15 mouse cellular contexts compared by ENCODE assay signal in the genomic region with DNA sequence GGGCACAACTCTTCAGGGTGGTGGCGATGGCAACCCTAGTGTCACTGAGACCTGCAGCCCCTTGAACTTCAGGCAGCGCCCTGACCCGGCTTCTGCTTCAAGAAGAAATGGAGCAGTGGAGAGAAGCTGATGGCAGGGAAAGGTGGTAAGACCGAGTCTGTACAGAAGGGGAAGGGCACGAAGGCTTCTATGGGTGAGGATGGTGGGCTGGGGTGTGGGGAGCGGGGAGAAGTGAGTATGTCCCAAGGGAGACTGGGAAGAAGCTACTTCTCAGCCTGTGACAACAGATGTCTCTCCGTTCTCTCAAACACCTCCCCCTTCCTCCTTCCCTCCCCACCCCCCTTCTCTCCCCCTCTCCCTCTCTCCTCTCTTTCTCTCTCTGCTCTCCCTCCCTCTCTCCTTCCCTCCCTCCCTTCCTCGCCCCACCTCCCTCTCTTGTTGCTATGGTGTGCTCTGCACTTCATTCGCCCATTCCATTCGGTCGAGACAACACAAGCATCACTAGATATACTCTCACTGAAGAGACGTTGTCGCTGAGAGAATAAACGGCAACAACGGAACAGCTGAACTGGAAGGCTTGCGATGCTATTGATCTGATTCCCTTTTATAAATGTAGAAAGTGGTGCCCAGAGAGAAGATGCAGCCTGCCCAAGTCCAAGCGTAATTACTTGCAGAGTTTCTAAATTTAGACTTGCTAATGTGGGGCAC.
DNase-seq lines count a peak whose midpoint lies in the region; ATAC-seq and TF ChIP-seq lines count a peak whose summit lies in the region.
"Had no signal": no experiment of that assay in that cellular context is flagged by ENCODE, and none has a peak within 500 bp of the region (broad histone marks: within the 10 kb centered on the region; RNA-seq: fewer than 3 reads in every experiment).

No protein-coding gene starts in this region.

- no peak for TF ChIP-seq CTCF in heart, adult 2 months (IDR thresholded peaks at IDR 0.05)

- intact Hi-C loops in heart, adult 2 months (cut with DNase I), result no loop called here

- H3K4me2 ChIP-seq in heart, embryonic 16.5 days (ENCODE audit: low read depth, low read length), result peak overlapping the region; percentile 44
- peak overlapping the region; percentile 36 for H3K4me2 ChIP-seq in forebrain, embryonic 13.5 days
- H3K4me2 ChIP-seq in hindbrain, embryonic 12.5 days (replicated peaks), result 0 out of 2 replicates have a peak overlapping the region, but pooled peaks have one; percentile 5
- H3K4me2 ChIP-seq in midbrain, embryonic 15.5 days, result peak overlapping the region; percentile 10
- H3K4me2 ChIP-seq: embryonic facial prominence, embryonic 13.5 days; liver, embryonic 12.5 days had no signal

- H3K9me3 ChIP-seq in heart, embryonic 16.5 days (replicated peaks; ENCODE audit: control insufficient read depth, low read length), result no peaks in the 10 kb centered on the region
- no peaks in the 10 kb centered on the region for H3K9me3 ChIP-seq in forebrain, embryonic 13.5 days (replicated peaks)
- H3K9me3 ChIP-seq in hindbrain, embryonic 12.5 days (replicated peaks), result no peaks in the 10 kb centered on the region
- no peaks in the 10 kb centered on the region for H3K9me3 ChIP-seq in midbrain, embryonic 15.5 days
- no peaks in the 10 kb centered on the region for H3K9me3 ChIP-seq in embryonic facial prominence, embryonic 10.5 days
- H3K9me3 ChIP-seq: embryonic facial prominence, embryonic 13.5 days; liver, embryonic 12.5 days had no signal

- no peaks in the 10 kb centered on the region for H3K27me3 ChIP-seq in heart, embryonic 16.5 days (ENCODE audit: control insufficient read depth, insufficient read depth, low read length)
- H3K27me3 ChIP-seq in heart, adult 2 months (ENCODE audit: control insufficient read depth, insufficient read depth, low read length), result no peaks in the 10 kb centered on the region
- H3K27me3 ChIP-seq in forebrain, embryonic 13.5 days, result no peaks in the 10 kb centered on the region
- no peaks in the 10 kb centered on the region for H3K27me3 ChIP-seq in hindbrain, embryonic 12.5 days
- no peaks in the 10 kb centered on the region for H3K27me3 ChIP-seq in midbrain, embryonic 15.5 days (replicated peaks)
- H3K27me3 ChIP-seq in embryonic facial prominence, embryonic 10.5 days (replicated peaks; ENCODE audit: low read depth, poor library complexity, severe bottlenecking), result peaks cover 6% of the 10 kb centered on the region; the same call in 1 of the 2 replicates
- H3K27me3 ChIP-seq: CH12.LX; liver, embryonic 12.5 days had no signal

- no peaks in the 10 kb centered on the region for H3K79me2 ChIP-seq in heart, adult 2 months (replicated peaks; ENCODE audit: control insufficient read depth, insufficient read depth, low read length)

- H3K4me3 ChIP-seq in heart, embryonic 16.5 days (ENCODE audit: low read length), result no peak overlapping the region
- H3K4me3 ChIP-seq in heart, adult 2 months, result no peak overlapping the region
- H3K4me3 ChIP-seq in forebrain, embryonic 13.5 days, result no peak overlapping the region
- H3K4me3 ChIP-seq in hindbrain, embryonic 12.5 days, result no peak overlapping the region
- no peak overlapping the region for H3K4me3 ChIP-seq in midbrain, embryonic 15.5 days
- H3K4me3 ChIP-seq in embryonic facial prominence, embryonic 10.5 days, result no peak overlapping the region
- H3K4me3 ChIP-seq: embryonic facial prominence, embryonic 13.5 days; liver, embryonic 12.5 days had no signal

- peaks cover 5% of the 10 kb centered on the region; the same call in 1 of the 2 replicates for H3K4me1 ChIP-seq in heart, embryonic 16.5 days (ENCODE audit: control insufficient read depth, insufficient read depth, low read length)
- no peaks in the 10 kb centered on the region for H3K4me1 ChIP-seq in heart, adult 2 months (ENCODE audit: control insufficient read depth, insufficient read depth, low read length)
- peaks cover 53% of the 10 kb centered on the region for H3K4me1 ChIP-seq in forebrain, embryonic 13.5 days
- peaks cover 40% of the 10 kb centered on the region for H3K4me1 ChIP-seq in hindbrain, embryonic 12.5 days
- peaks cover 31% of the 10 kb centered on the region for H3K4me1 ChIP-seq in midbrain, embryonic 15.5 days
- H3K4me1 ChIP-seq in embryonic facial prominence, embryonic 10.5 days, result peaks cover 39% of the 10 kb centered on the region
- H3K4me1 ChIP-seq: liver, embryonic 12.5 days had no signal

- no peak for TF ChIP-seq POLR2A in heart, adult 2 months (IDR thresholded peaks at IDR 0.05; ENCODE audit: insufficient read depth, low read depth, low read length)

- TF ChIP-seq EP300 in heart, adult 2 months (IDR thresholded peaks at IDR 0.05; ENCODE audit: insufficient read depth, low read depth, low read length), result no peak

- no peak overlapping the region for H3K27ac ChIP-seq in heart, embryonic 16.5 days (ENCODE audit: low read length)
- H3K27ac ChIP-seq in heart, adult 2 months, result no peak overlapping the region
- H3K27ac ChIP-seq in forebrain, embryonic 13.5 days, result no peak overlapping the region; the same call in 1 of the 2 replicates
- no peak overlapping the region for H3K27ac ChIP-seq in hindbrain, embryonic 12.5 days
- H3K27ac ChIP-seq in midbrain, embryonic 15.5 days, result no peak overlapping the region
- H3K27ac ChIP-seq in embryonic facial prominence, embryonic 10.5 days (replicated peaks), result no peak overlapping the region
- H3K27ac ChIP-seq: embryonic facial prominence, embryonic 13.5 days; liver, embryonic 12.5 days; stomach, postnatal 0 days had no signal

- H3K36me3 ChIP-seq in heart, embryonic 16.5 days (ENCODE audit: control insufficient read depth, insufficient read depth), result no peaks in the 10 kb centered on the region
- H3K36me3 ChIP-seq in heart, adult 2 months (ENCODE audit: control insufficient read depth, insufficient read depth, low read length), result no peaks in the 10 kb centered on the region
- H3K36me3 ChIP-seq in forebrain, embryonic 13.5 days (ENCODE audit: poor library complexity, severe bottlenecking), result no peaks in the 10 kb centered on the region
- H3K36me3 ChIP-seq in hindbrain, embryonic 12.5 days, result no peaks in the 10 kb centered on the region
- no peaks in the 10 kb centered on the region for H3K36me3 ChIP-seq in midbrain, embryonic 15.5 days (replicated peaks)
- no peaks in the 10 kb centered on the region for H3K36me3 ChIP-seq in embryonic facial prominence, embryonic 10.5 days (replicated peaks)
- H3K36me3 ChIP-seq: embryonic facial prominence, embryonic 13.5 days; liver, embryonic 12.5 days had no signal

- no peak overlapping the region for H3K9ac ChIP-seq in heart, embryonic 16.5 days (ENCODE audit: low read length)
- no peak overlapping the region for H3K9ac ChIP-seq in heart, adult 2 months (ENCODE audit: low read depth, low read length)
- no peak overlapping the region for H3K9ac ChIP-seq in forebrain, embryonic 13.5 days
- H3K9ac ChIP-seq in hindbrain, embryonic 12.5 days, result no peak overlapping the region
- no peak overlapping the region for H3K9ac ChIP-seq in midbrain, embryonic 15.5 days
- H3K9ac ChIP-seq: embryonic facial prominence, embryonic 13.5 days; liver, embryonic 12.5 days had no signal

- 51% methylated on average over 17 of the region's 17 CpGs for WGBS in heart, embryonic 16.5 days
- WGBS in heart, adult 2 months, result 60% methylated on average over 17 of the region's 17 CpGs
- WGBS in forebrain, embryonic 13.5 days, result 47% methylated on average over 17 of the region's 17 CpGs
- WGBS in hindbrain, embryonic 12.5 days, result 56% methylated on average over 17 of the region's 17 CpGs
- WGBS in midbrain, embryonic 15.5 days, result 48% methylated on average over 17 of the region's 17 CpGs
- WGBS in embryonic facial prominence, embryonic 10.5 days, result 66% methylated on average over 17 of the region's 17 CpGs

- ATAC-seq in heart, embryonic 16.5 days (replicated peaks; ENCODE audit: extremely low read depth, insufficient read depth, low FRiP score), result no peak
- peak; percentile 52; the same call in 1 of the 2 replicates for ATAC-seq in forebrain, embryonic 13.5 days
- ATAC-seq in hindbrain, embryonic 12.5 days (ENCODE audit: low FRiP score), result no peak
- peak; percentile 59; the same call in 1 of the 2 replicates for ATAC-seq in midbrain, embryonic 15.5 days (replicated peaks)
- ATAC-seq: liver, embryonic 12.5 days; Patski had no signal

- no peak for DNase-seq in heart, adult 2 months
- DNase-seq in urinary bladder, postnatal 36 days (ENCODE audit: low spot score in 2 of 2), result no peak
- DNase-seq in cerebellum, adult 9-10 months, result no peak
- DNase-seq in embryonic facial prominence, embryonic 10.5 days (ENCODE audit: low spot score), result no peak
- DNase-seq: cerebellum, postnatal 36 days; kidney, adult 9 months had no signal

Comparison
In these comparisons a context has a peak if more than half of its experiments do, and no peak if none do; other contexts are left out.
1. ATAC-seq: peak in forebrain, embryonic 13.5 days (single experiment) and midbrain, embryonic 15.5 days (single experiment); none in heart, embryonic 16.5 days (single experiment) and hindbrain, embryonic 12.5 days (single experiment).
2. Peak in every context shown above with its lines, with median percentiles within 50 percentile points of each other: H3K4me2 ChIP-seq.